Mouse (Mus musculus): ENCODE measurements at regions not wholly inside any gene's neighbourhood (a gene's known extent, or its start where the extent isn't known, plus 50 kb on each side); places are given as distances from the start of the nearest gene placed in this dataset.

- no peak overlapping the region for H3K4me2 ChIP-seq (ENCODE audit: low read length)
- ATAC-seq (no peak), DNase-seq (ENCODE audit: low spot score) (no peak)
- H3K36me3 ChIP-seq (ENCODE audit: control insufficient read depth, insufficient read depth, low read length): no peaks in the 10 kb centered on the region
- peaks cover 22% of the 10 kb centered on the region for H3K4me1 ChIP-seq (ENCODE audit: control insufficient read depth, insufficient read depth, low read length)
- no peaks in the 10 kb centered on the region for H3K27me3 ChIP-seq (replicated peaks; ENCODE audit: control insufficient read depth, insufficient read depth, low read length)
- H3K9me3 ChIP-seq (replicated peaks; ENCODE audit: control insufficient read depth, low read length): 0 out of 2 replicates have a peak, but pooled peaks cover 2% of the 10 kb centered on the region
- 88% methylated on average over 2 of the region's 2 CpGs for WGBS
- H3K27ac ChIP-seq (ENCODE audit: low read depth, low read length): no peak overlapping the region; the same call in 1 of the 2 replicates
- no peak overlapping the region for H3K4me3 ChIP-seq (ENCODE audit: low read depth, low read length)
- no peak overlapping the region for H3K9ac ChIP-seq (ENCODE audit: low read length)
These were observed 67.3 kb upstream of the Ubl3 start for GRCm38 (mm10) chr5:148619917-148620316.

- Histone ChIP-seq H3K27me3 (replicated peaks; ENCODE audit: control insufficient read depth, insufficient read depth, low read length) (no peaks in the 10 kb centered on the region), H3K4me2 (ENCODE audit: low read length) (no peak overlapping the region), H3K4me1 (ENCODE audit: control insufficient read depth, insufficient read depth, low read length) (peaks cover 16% of the 10 kb centered on the region), H3K27ac (ENCODE audit: low read depth, low read length) (peak overlapping the region; percentile 66), H3K36me3 (ENCODE audit: control insufficient read depth, insufficient read depth, low read length) (no peaks in the 10 kb centered on the region), H3K9me3 (replicated peaks; ENCODE audit: control insufficient read depth, low read length) (0 out of 2 replicates have a peak, but pooled peaks cover 2% of the 10 kb centered on the region), H3K9ac (ENCODE audit: low read length) (no peak overlapping the region), H3K4me3 (ENCODE audit: low read depth, low read length) (no peak overlapping the region)
- WGBS: 91% methylated on average over 3 of the region's 3 CpGs
- DNase-seq (ENCODE audit: low spot score) (no peak), ATAC-seq (no peak)
These were observed 63.8 kb upstream of the Ubl3 start for GRCm38 (mm10) chr5:148616426-148616825.

- no peaks in the 10 kb centered on the region for H3K36me3 ChIP-seq (ENCODE audit: control insufficient read depth, insufficient read depth, low read length)
- DNase-seq (ENCODE audit: low spot score) (peak; percentile 76), ATAC-seq (peak; percentile 76)
- WGBS: 36% methylated on average over 10 of the region's 10 CpGs
- no peak overlapping the region for H3K4me3 ChIP-seq (ENCODE audit: low read depth, low read length)
- H3K4me1 ChIP-seq (ENCODE audit: control insufficient read depth, insufficient read depth, low read length): peaks cover 13% of the 10 kb centered on the region
- H3K9me3 ChIP-seq (replicated peaks; ENCODE audit: control insufficient read depth, low read length): 0 out of 2 replicates have a peak, but pooled peaks cover 2% of the 10 kb centered on the region
- H3K9ac ChIP-seq (ENCODE audit: low read length): peak overlapping the region; percentile 29; the same call in 1 of the 2 replicates
- no peaks in the 10 kb centered on the region for H3K27me3 ChIP-seq (replicated peaks; ENCODE audit: control insufficient read depth, insufficient read depth, low read length)
- H3K4me2 ChIP-seq (ENCODE audit: low read length): no peak overlapping the region
- peak overlapping the region; percentile 66 for H3K27ac ChIP-seq (ENCODE audit: low read depth, low read length)
These were observed 63.2 kb upstream of the Ubl3 start for GRCm38 (mm10) chr5:148615706-148616366.

GRCm38 (mm10) chr5:148615117-148615516 lies 62.5 kb upstream of the Ubl3 start:
- H3K4me3 ChIP-seq (ENCODE audit: low read depth, low read length): no peak overlapping the region
- peaks cover 11% of the 10 kb centered on the region for H3K4me1 ChIP-seq (ENCODE audit: control insufficient read depth, insufficient read depth, low read length)
- DNase-seq (ENCODE audit: low spot score) (no peak), ATAC-seq (no peak)
- 0 out of 2 replicates have a peak, but pooled peaks cover 2% of the 10 kb centered on the region for H3K9me3 ChIP-seq (replicated peaks; ENCODE audit: control insufficient read depth, low read length)
- no peak overlapping the region for H3K9ac ChIP-seq (ENCODE audit: low read length)
- no peak overlapping the region for H3K4me2 ChIP-seq (ENCODE audit: low read length)
- no peaks in the 10 kb centered on the region for H3K36me3 ChIP-seq (ENCODE audit: control insufficient read depth, insufficient read depth, low read length)
- 94% methylated on average over 14 of the region's 14 CpGs for WGBS
- H3K27ac ChIP-seq (ENCODE audit: low read depth, low read length): no peak overlapping the region
- H3K27me3 ChIP-seq (replicated peaks; ENCODE audit: control insufficient read depth, insufficient read depth, low read length): no peaks in the 10 kb centered on the region

GRCm38 (mm10) chr5:148611323-148611722 lies 58.7 kb upstream of the Ubl3 start:
- no peaks in the 10 kb centered on the region for H3K27me3 ChIP-seq (replicated peaks; ENCODE audit: control insufficient read depth, insufficient read depth, low read length)
- no peak overlapping the region for H3K4me2 ChIP-seq (ENCODE audit: low read length)
- no peak overlapping the region for H3K9ac ChIP-seq (ENCODE audit: low read length)
- H3K4me3 ChIP-seq (ENCODE audit: low read depth, low read length): no peak overlapping the region
- no peak overlapping the region for H3K27ac ChIP-seq (ENCODE audit: low read depth, low read length)
- no peaks in the 10 kb centered on the region for H3K36me3 ChIP-seq (ENCODE audit: control insufficient read depth, insufficient read depth, low read length)
- no peak for ATAC-seq
- peaks cover 19% of the 10 kb centered on the region for H3K4me1 ChIP-seq (ENCODE audit: control insufficient read depth, insufficient read depth, low read length)
- DNase-seq (ENCODE audit: low spot score): peak; percentile 44
- 52% methylated on average over 5 of the region's 5 CpGs for WGBS
- no peaks in the 10 kb centered on the region for H3K9me3 ChIP-seq (replicated peaks; ENCODE audit: control insufficient read depth, low read length)

GRCm38 (mm10) chr5:148609506-148609880 lies 56.9 kb upstream of the Ubl3 start:
- H3K27me3 ChIP-seq (replicated peaks; ENCODE audit: control insufficient read depth, insufficient read depth, low read length): no peaks in the 10 kb centered on the region
- H3K27ac ChIP-seq (ENCODE audit: low read depth, low read length): 0 out of 2 replicates have a peak overlapping the region, but pooled peaks have one; percentile 15
- H3K36me3 ChIP-seq (ENCODE audit: control insufficient read depth, insufficient read depth, low read length): no peaks in the 10 kb centered on the region
- DNase-seq (ENCODE audit: low spot score) (peak; percentile 43), ATAC-seq (no peak)
- H3K4me1 ChIP-seq (ENCODE audit: control insufficient read depth, insufficient read depth, low read length): peaks cover 10% of the 10 kb centered on the region
- H3K4me2 ChIP-seq (ENCODE audit: low read length): no peak overlapping the region
- H3K9ac ChIP-seq (ENCODE audit: low read length): no peak overlapping the region
- no peak overlapping the region for H3K4me3 ChIP-seq (ENCODE audit: low read depth, low read length)
- WGBS: 53% methylated on average over 9 of the region's 9 CpGs
- H3K9me3 ChIP-seq (replicated peaks; ENCODE audit: control insufficient read depth, low read length): no peaks in the 10 kb centered on the region

- H3K27ac ChIP-seq (ENCODE audit: low read depth, low read length): 0 out of 2 replicates have a peak overlapping the region, but pooled peaks have one; percentile 15
- H3K4me3 ChIP-seq (ENCODE audit: low read depth, low read length): no peak overlapping the region
- DNase-seq (ENCODE audit: low spot score) (no peak), ATAC-seq (no peak)
- peaks cover 10% of the 10 kb centered on the region for H3K4me1 ChIP-seq (ENCODE audit: control insufficient read depth, insufficient read depth, low read length)
- no peaks in the 10 kb centered on the region for H3K36me3 ChIP-seq (ENCODE audit: control insufficient read depth, insufficient read depth, low read length)
- H3K4me2 ChIP-seq (ENCODE audit: low read length): no peak overlapping the region
- WGBS: 69% methylated on average over 13 of the region's 13 CpGs
- no peak overlapping the region for H3K9ac ChIP-seq (ENCODE audit: low read length)
- no peaks in the 10 kb centered on the region for H3K27me3 ChIP-seq (replicated peaks; ENCODE audit: control insufficient read depth, insufficient read depth, low read length)
- H3K9me3 ChIP-seq (replicated peaks; ENCODE audit: control insufficient read depth, low read length): no peaks in the 10 kb centered on the region
These were observed 56.4 kb upstream of the Ubl3 start for GRCm38 (mm10) chr5:148608857-148609505.

- DNase-seq (ENCODE audit: low spot score): peak; percentile 23
- 47% methylated on average over 9 of the region's 9 CpGs for WGBS
- ATAC-seq: no peak; the same call in 1 of the 2 replicates
These were observed 55.6 kb upstream of the Ubl3 start for GRCm38 (mm10) chr5:148608178-148608577.

GRCm38 (mm10) chr5:148605730-148606129 lies 53.1 kb upstream of the Ubl3 start:
- ATAC-seq (no peak), DNase-seq (ENCODE audit: low spot score) (no peak)
- H3K27me3 ChIP-seq (replicated peaks; ENCODE audit: control insufficient read depth, insufficient read depth, low read length): no peaks in the 10 kb centered on the region
- no peaks in the 10 kb centered on the region for H3K36me3 ChIP-seq (ENCODE audit: control insufficient read depth, insufficient read depth, low read length)
- H3K4me2 ChIP-seq (ENCODE audit: low read length): no peak overlapping the region
- H3K4me3 ChIP-seq (ENCODE audit: low read depth, low read length): no peak overlapping the region
- peaks cover 8% of the 10 kb centered on the region for H3K4me1 ChIP-seq (ENCODE audit: control insufficient read depth, insufficient read depth, low read length)
- H3K9me3 ChIP-seq (replicated peaks; ENCODE audit: control insufficient read depth, low read length): no peaks in the 10 kb centered on the region; the same call in 1 of the 2 replicates
- H3K9ac ChIP-seq (ENCODE audit: low read length): no peak overlapping the region
- H3K27ac ChIP-seq (ENCODE audit: low read depth, low read length): no peak overlapping the region
- WGBS: 91% methylated on average over 8 of the region's 8 CpGs

More at GRCm38 (mm10) chr5:148608178-148608577, 55.6 kb upstream of the Ubl3 start:
- Histone ChIP-seq H3K4me1 (ENCODE audit: control insufficient read depth, insufficient read depth, low read length) (peaks cover 10% of the 10 kb centered on the region), H3K9me3 (replicated peaks; ENCODE audit: control insufficient read depth, low read length) (no peaks in the 10 kb centered on the region; the same call in 1 of the 2 replicates), H3K27me3 (replicated peaks; ENCODE audit: control insufficient read depth, insufficient read depth, low read length) (no peaks in the 10 kb centered on the region), H3K4me3 (ENCODE audit: low read depth, low read length) (no peak overlapping the region), H3K36me3 (ENCODE audit: control insufficient read depth, insufficient read depth, low read length) (no peaks in the 10 kb centered on the region), H3K9ac (ENCODE audit: low read length) (no peak overlapping the region), H3K4me2 (ENCODE audit: low read length) (no peak overlapping the region), H3K27ac (ENCODE audit: low read depth, low read length) (no peak overlapping the region)

All from forebrain, embryonic 14.5 days (tissue).